ENCODE assay signal across 8 mouse cellular contexts in the genomic region with DNA sequence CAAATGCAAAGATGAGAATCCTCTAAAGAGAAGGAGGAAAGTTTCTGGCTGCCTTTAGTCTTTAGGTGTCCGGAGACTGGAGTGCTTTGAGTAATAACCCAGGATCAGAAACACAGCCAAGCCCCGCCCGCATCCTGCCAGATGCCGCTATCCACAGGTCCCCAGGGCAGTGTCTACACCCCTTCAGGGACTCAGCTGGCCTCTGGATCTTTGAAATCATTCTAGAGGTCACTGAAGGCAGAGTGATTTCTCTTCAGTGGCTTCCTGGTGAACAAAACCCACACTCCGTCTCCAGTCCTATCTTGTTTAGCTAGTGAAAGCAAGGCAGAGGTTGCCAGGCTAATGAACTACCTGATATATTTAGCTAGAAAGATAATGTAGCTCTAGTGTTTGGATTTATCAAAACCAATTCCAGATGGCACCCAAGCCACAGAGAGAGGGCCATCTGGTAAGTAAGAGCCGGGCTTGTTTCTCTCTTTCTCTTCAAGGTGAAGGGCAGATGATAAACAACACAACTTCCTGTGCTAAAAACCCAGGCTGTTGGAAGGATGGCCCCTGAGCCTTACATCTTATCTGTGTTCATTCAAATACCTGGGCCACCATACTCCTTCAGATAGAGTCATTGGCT. TPM values are rescaled to one million over a fixed set of nuclear protein-coding genes. Genes with fewer than 3 reads are reported as not detected.
DNase-seq lines count a peak whose midpoint lies in the region; ATAC-seq and TF ChIP-seq lines count a peak whose summit lies in the region.

No protein-coding gene starts in this region.

- 41% methylated on average over 6 of the region's 6 CpGs for WGBS in neural tube, embryonic 15.5 days
- 16% methylated on average over 6 of the region's 6 CpGs for WGBS in liver, postnatal 0 days (ENCODE audit: insufficient replicate concordance)

- H3K4me3 ChIP-seq in neural tube, embryonic 15.5 days (replicated peaks) = no peak overlapping the region
- no peak overlapping the region for H3K4me3 ChIP-seq in liver, postnatal 0 days (ENCODE audit: low read depth, low read length)

- H3K9ac ChIP-seq in neural tube, embryonic 15.5 days (replicated peaks) = no peak overlapping the region
- H3K9ac ChIP-seq in liver, postnatal 0 days (replicated peaks) = no peak overlapping the region

- no peak overlapping the region for H3K4me2 ChIP-seq in neural tube, embryonic 15.5 days
- peak overlapping the region; percentile 42 for H3K4me2 ChIP-seq in liver, postnatal 0 days (ENCODE audit: low read depth, low read length)

- TF ChIP-seq EP300 in liver, postnatal 0 days (IDR thresholded peaks at IDR 0.05; ENCODE audit: low read depth) = no peak

- H3K27ac ChIP-seq in neural tube, embryonic 15.5 days (replicated peaks) = no peak overlapping the region
- peak overlapping the region; percentile 86 for H3K27ac ChIP-seq in liver, postnatal 0 days (ENCODE audit: low read depth)

- no peaks in the 10 kb centered on the region for H3K36me3 ChIP-seq in neural tube, embryonic 15.5 days
- H3K36me3 ChIP-seq in liver, postnatal 0 days (replicated peaks; ENCODE audit: insufficient read depth, low read length) = no peaks in the 10 kb centered on the region

- no peaks in the 10 kb centered on the region for H3K9me3 ChIP-seq in neural tube, embryonic 15.5 days (replicated peaks)
- no peaks in the 10 kb centered on the region for H3K9me3 ChIP-seq in liver, postnatal 0 days (ENCODE audit: low read length)

- TF ChIP-seq CTCF in liver, postnatal 0 days (IDR thresholded peaks at IDR 0.05; ENCODE audit: low read depth) = no peak

- ATAC-seq in neural tube, embryonic 15.5 days (ENCODE audit: low FRiP score) = no peak
- ATAC-seq in liver, postnatal 0 days = peak; percentile 76

- peaks cover 17% of the 10 kb centered on the region for H3K4me1 ChIP-seq in neural tube, embryonic 15.5 days
- H3K4me1 ChIP-seq in liver, postnatal 0 days (ENCODE audit: insufficient read depth) = peaks cover 13% of the 10 kb centered on the region; the same call in 1 of the 2 replicates

- H3K27me3 ChIP-seq in neural tube, embryonic 15.5 days (replicated peaks) = no peaks in the 10 kb centered on the region
- H3K27me3 ChIP-seq in liver, postnatal 0 days (ENCODE audit: insufficient read depth, low read length) = no peaks in the 10 kb centered on the region

- peak; percentile 40 for DNase-seq in neural tube, embryonic 10.5 days (ENCODE audit: extremely low spot score, low spot score)
- DNase-seq in gastrocnemius, postnatal 10 days = peak; percentile 50
- peak; percentile 57 for DNase-seq in kidney, adult 11 months
- peak; percentile 66 for DNase-seq in liver, postnatal 0 days
- DNase-seq in thymus, postnatal 10 days (ENCODE audit: low spot score in 2 of 2) = no peak
- DNase-seq in right cerebral cortex, adult 18-20 months = no peak
- no peak for DNase-seq in thymus, postnatal 0 days (ENCODE audit: low spot score)

RNA-seq across cellular contexts. Expression of gene Map4k4, which starts 32.6 kb away (rescaled TPM):
- 31.1 and 35.7 TPM in 2 replicates for polyA plus RNA-seq in neural tube, embryonic 15.5 days (2015; fragmentation: Nextera tagmentation; extraction: Ambion mirVana)
- 100 to 1,000 TPM in 1 of 2 experiments, 10 to 100 TPM in 1; 87.8 to 121 TPM for total RNA-seq in gastrocnemius, postnatal 10 days (2021)
- polyA plus RNA-seq in liver, postnatal 0 days (2015; fragmentation: Nextera tagmentation; extraction: Ambion mirVana) = 4.0 and 4.2 TPM in 2 replicates
- polyA plus RNA-seq in thymus, postnatal 0 days (2015; fragmentation: Nextera tagmentation; extraction: Ambion mirVana) = 19.7 and 32.0 TPM in 2 replicates

Comparison
In these comparisons a context has a peak if more than half of its experiments do, and no peak if none do; other contexts are left out.
1. DNase-seq: peak in neural tube, embryonic 10.5 days (single experiment), gastrocnemius, postnatal 10 days (single experiment), kidney, adult 11 months (single experiment) and liver, postnatal 0 days (single experiment); none in thymus, postnatal 10 days (0 of 2), right cerebral cortex, adult 18-20 months (single experiment) and thymus, postnatal 0 days (single experiment).